In the genomic region with DNA sequence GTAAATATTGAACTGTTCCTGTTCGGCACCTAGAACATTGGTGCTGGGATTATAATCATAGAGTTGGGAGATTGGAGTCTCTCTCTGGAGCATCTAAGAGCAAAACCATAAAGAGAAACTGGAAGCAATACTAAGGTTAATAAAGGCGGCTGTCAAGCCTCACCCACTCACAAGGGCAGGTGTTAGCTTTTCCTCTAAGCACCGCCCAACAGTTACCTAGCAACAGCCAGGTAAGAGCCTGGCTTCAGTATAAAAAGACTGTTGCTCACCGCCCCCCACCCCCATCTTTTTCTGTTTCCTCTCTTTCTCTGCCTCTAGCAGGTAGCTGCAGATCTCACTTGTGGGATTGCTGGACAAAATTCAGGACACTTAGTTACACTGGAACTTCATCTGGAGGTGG, we compare ENCODE assay signal across 13 mouse cellular contexts.
"Had no signal": no experiment of that assay in that cellular context is flagged by ENCODE, and none has a peak within 500 bp of the region (broad histone marks: within the 10 kb centered on the region; RNA-seq: fewer than 3 reads in every experiment).

No protein-coding gene starts in this region.

- H3K9ac ChIP-seq: limb, embryonic 13.5 days; liver, embryonic 14.5 days; neural tube, embryonic 15.5 days had no signal

- H3K4me2 ChIP-seq: limb, embryonic 13.5 days; neural tube, embryonic 15.5 days had no signal

- DNase-seq: kidney, adult 11 months; kidney, postnatal 14 days; layer of hippocampus, adult 9-11 months; left cerebral cortex, postnatal 4 days; midbrain, embryonic 14.5 days; right cerebral cortex, adult 18-20 months; right cerebral cortex, postnatal 25 days; thymus, postnatal 4 days had no signal

- H3K9me3 ChIP-seq: limb, embryonic 13.5 days; midbrain, embryonic 10.5 days; neural tube, embryonic 15.5 days had no signal

- H3K4me3 ChIP-seq: limb, embryonic 13.5 days; midbrain, embryonic 10.5 days; myocyte; neural tube, embryonic 15.5 days had no signal

- H3K36me3 ChIP-seq: limb, embryonic 13.5 days; midbrain, embryonic 10.5 days; neural tube, embryonic 15.5 days had no signal

- H3K27ac ChIP-seq: limb, embryonic 13.5 days; liver, embryonic 14.5 days; midbrain, embryonic 10.5 days; neural tube, embryonic 15.5 days had no signal
